Mouse (Mus musculus) retina, embryonic 14.5 days (tissue): ENCODE data around the gene B3gnt3.
A peak's percentile ranks its signal among the peaks of the same experiment; 100 is the strongest.
"Not testable (repeated sequence)": the region's sequence is repeated elsewhere in the genome, so short reads cannot be mapped to it uniquely, and the experiment has no call there.

Source experiments
- DNase-seq: peaks from one replicate; pipeline ENCODE4 v3.0.0-alpha.2; 2015; ENCODE audit warnings: low spot score

B3gnt3 gene

DNA sequence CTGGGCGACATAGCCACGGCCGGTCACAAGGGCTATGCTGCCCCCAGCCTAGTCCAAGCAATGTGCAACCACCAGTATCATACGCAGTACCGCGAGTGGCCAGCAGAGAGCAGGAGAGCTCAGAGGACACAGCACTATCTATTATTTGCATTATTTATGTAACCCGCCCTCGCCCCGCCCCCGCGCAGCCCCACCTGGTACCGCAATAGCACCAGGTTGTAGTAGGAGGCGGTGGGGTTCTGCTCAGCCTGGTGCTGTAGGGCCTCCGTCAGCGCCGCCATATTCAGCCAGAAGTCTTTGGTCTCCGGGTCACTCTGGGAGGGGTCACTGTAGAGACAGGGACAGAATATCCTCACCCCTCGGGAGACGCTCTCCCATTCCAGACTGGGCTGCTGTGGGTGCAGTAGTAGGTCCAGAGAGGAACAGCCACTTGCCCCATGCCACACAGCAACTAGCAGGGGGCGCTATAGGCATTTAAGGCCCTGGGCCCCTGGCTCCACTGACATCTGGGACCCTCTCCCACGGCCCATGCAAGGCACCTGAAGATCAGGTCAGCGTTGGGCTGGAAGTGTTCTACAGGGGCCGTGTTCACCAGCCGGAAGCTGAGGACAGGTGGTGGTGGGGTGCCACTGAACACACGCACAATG is 8.3 kb upstream of the B3gnt3 start:
- DNase-seq = peak; percentile 92

GRCm38 (mm10) chr8:71709134-71709799 is 7.7 kb upstream of the B3gnt3 start:
- DNase-seq = no peak

- DNase-seq = peak; percentile 74
Observed at GRCm38 (mm10) chr8:71707874-71708273, 6.3 kb upstream of the B3gnt3 start.

DNA sequence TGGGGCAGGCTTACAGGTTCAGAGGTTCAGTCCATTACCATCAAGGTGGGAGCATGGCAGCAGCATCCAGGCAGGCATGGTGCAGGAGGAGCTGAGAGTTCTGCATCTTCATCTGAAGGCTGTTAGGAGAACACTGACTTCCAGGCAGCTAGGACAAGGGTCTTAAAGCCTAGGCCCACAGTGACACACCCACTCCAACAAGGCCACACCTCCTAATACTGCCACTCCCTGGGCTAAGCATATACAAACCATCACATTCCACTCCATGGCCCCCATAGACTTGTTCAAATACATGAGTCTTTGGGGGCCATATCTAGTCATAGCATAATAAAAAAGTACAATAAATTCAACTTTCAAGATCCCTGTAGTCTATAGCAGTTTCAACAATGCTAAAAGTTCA is 1.8 kb upstream of the B3gnt3 start:
- DNase-seq = not testable (repeated sequence)

GRCm38 (mm10) chr8:71702923-71703322 is 1.3 kb upstream of the B3gnt3 start:
- no peak for DNase-seq

DNA sequence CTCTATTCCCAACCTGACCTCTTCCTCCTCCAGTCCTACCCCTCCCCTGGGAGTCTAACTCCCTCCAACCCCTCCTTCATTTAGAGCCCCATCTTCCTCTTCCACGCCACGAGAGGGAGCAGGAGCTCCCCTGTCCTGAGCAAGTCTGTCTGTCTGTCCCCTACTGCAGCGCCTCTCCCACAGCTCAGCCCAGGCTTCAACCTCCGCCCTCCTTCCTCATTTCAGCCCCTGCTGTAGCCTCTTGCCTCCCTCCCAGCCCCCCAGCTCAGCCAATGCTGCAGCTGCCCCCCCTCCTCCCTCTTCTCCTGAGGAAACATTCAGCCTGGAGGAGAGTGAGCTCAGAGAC is 471 bp upstream of the B3gnt3 start:
- no peak for DNase-seq

GRCm38 (mm10) chr8:71700493-71701269 is 908 bp downstream of the B3gnt3 start:
- DNase-seq = no peak

DNA sequence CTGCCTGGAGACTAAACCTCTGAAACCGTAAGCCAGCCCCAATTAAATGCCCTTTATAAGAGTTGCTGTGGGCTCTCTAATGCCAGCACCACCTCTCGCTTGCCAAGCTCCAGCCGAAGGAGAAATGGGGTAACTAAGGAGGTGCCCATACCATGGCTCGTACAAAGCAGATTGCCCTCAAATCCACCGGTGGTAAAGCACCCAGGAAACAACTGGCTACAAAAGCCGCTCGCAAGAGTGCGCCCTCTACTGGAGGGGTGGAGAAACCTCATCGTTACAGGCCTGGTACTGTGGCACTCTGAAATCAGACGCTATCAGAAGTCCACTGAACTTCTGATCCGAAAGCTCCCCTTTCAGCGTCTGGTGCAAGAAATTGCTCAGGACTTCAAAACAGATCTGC is 6.1 kb downstream of the B3gnt3 start:
- DNase-seq = not testable (repeated sequence)

DNA sequence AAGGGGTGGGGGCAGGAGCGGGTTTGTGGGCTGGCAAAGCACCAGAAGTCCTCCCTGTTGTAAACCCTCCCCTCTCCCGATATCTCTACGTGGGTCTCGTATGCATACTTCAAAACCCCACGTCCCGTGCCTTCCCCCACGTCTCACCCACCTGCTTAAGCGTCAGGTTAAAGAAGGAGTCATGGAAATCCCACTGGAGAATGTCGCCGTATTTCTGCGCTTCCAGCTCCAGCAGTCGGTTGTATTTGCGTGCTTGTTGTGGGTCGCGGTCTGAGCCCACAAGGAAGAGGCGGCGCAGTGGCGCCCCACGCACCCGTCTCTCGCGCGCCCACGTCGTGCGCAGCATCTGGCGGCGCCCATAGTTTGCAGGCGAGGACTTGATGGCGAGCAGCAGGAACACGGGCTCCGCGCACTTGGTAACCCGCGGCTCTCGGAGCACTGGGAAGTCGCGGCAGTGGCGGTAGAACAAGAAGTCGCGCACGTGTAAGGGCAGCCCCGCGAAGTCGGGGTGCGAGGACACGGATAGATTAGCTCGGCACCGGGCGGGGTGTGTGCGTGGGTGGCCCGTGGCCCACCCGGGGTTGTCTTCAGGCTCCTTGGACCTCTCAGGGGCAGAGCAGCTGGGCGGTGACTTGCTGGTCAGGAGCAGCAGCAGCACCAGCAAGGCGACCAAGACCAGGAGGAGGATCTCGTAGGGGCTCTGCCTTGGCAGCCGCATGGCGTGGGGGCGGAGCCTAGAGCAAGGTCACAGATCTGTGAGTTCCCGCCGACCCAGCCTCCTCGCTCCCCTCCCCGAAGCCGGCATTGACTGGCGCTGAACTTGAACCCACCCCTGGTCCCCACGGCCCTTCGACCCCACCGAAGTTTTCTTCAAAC is 8.2 kb downstream of the B3gnt3 start:
- DNase-seq = no peak

GRCm38 (mm10) chr8:71692509-71692908 is 9.1 kb downstream of the B3gnt3 start:
- DNase-seq = no peak

DNA sequence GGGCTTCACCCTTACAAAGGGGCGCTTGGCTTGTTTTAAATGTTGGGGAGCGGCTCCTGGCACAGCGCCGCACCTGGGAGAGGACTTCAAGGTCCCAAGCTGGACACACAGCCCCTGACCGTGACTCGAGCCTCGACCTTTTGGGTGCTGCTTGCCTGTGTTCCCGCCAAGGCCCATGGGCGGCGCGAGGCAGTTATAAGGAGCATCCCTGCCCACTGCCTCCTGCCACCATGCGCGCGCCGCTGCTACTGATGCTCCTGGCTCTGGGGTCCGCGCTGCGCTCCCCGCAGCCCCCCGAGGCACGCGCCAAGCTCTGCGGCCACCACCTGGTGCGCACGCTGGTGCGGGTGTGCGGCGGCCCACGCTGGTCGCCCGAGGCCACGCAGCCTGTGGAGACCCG is 12.6 kb downstream of the B3gnt3 start, which contains the start of gene Insl3:
TSS of gene Insl3 (plus strand) at position 187 of the 400 bp plus-strand sequence.
- DNase-seq = no peak

GRCm38 (mm10) chr8:71687616-71688015 is 14.0 kb downstream of the B3gnt3 start:
- no peak for DNase-seq

GRCm38 (mm10) chr8:71686143-71686734 is 15.3 kb downstream of the B3gnt3 start:
- DNase-seq = no peak

GRCm38 (mm10) chr8:71685573-71685972 is 16.0 kb downstream of the B3gnt3 start:
- DNase-seq = no peak

DNA sequence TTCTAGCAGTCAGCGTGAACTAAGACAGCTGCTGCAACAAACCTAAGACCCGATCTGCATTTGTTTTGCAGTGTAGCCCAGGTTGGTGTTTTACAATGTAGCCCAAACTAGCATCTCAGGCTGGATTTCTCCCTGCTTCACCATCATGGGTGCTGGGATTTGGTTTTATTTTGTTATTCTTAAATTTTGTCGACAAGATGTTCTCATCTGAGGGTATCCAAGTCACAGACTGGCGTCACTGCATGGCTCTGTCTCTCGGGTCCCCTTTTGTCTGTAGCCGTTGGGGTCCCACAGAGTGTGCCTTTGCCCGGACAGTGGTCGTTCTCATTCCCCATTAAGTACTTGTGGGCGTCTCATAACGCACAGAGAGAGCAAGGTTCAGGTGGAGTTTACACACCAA is 16.9 kb downstream of the B3gnt3 start:
- DNase-seq = no peak

DNA sequence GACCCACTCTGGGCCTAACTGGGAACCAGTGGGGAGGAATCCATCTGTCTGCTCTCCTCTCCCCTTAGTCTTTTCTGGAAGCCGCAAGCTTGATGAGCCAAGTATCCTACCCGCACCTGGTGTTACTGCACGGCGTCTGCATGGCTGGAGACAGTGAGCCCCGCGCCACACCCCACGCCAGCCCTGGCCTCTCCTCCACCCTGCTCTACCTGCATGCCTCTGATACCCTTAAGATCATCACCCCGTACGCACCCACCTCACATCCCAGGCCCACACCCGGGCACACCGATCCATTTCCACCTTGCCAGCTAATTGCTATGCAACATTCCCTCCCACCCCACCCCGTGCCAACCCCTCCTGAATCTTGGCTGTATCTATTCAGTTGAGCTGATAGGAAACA is 18.8 kb downstream of the B3gnt3 start:
- DNase-seq = no peak

- no peak for DNase-seq
Observed at GRCm38 (mm10) chr8:71681369-71681915, 20.1 kb downstream of the B3gnt3 start.

DNA sequence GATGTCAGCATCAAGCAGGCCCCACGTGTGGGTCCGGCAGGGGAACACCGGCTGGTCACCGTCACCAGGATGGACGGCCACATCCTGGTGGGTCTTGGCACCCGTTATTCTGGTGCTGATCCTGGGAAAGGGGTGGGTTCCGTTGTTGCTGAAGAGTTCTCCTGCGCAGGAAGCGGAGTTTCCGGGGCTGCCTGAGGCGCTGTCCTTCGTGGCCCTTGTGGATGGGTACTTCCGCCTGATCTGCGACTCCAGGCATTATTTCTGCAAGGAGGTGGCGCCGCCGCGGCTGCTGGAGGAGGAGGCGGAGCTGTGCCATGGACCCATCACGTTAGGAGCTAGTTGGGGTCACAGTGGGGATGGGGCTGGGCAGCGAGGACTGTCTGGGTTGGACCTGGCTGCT is 21.1 kb downstream of the B3gnt3 start:
- DNase-seq = no peak

GRCm38 (mm10) chr8:71679550-71680168 is 21.9 kb downstream of the B3gnt3 start:
- no peak for DNase-seq

DNA sequence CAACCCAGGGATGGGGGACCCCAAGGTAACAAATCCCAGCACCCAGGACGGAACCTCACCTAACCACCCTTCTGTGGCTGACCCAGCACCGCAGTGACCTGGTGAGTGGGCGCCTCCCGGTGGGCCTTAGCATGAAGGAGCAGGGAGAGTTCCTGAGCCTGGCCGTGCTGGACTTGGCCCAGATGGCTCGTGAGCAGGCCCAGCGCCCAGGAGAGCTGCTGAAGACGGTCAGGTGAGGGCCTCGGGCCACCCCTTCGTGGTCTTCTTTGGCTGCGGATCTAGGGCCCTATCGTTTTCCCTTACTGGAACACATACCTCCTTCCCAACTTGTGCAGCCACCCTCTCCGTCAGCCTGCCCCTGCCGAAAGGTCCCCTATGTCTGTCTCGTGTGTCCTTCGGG is 22.5 kb downstream of the B3gnt3 start:
- DNase-seq = no peak

DNA sequence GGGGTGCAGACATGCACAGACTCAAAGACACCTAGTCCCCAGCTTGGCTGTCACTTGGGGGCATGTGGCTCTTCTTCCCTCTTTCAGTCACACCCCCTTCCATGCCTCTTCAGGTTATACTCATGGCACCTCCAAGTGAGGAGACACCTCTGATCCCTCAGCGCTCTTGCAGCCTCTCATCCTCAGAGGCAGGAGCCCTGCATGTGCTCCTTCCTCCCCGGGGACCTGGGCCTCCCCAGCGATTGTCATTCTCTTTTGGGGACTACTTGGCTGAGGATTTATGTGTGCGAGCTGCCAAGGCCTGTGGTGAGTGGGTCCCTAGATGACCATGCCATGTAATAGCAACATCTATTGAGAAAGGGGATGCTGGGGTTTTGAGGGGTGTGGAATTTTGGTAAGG is 23.4 kb downstream of the B3gnt3 start:
- DNase-seq = no peak
